Mouse (Mus musculus): ENCODE measurements around the gene Vldlr. TPM values are rescaled to one million over a fixed set of nuclear protein-coding genes. Genes with fewer than 3 reads are reported as not detected.

Gene Vldlr
- polyA plus RNA-seq, 1 experiment from 2014 or later: 21.7 TPM

DNA sequence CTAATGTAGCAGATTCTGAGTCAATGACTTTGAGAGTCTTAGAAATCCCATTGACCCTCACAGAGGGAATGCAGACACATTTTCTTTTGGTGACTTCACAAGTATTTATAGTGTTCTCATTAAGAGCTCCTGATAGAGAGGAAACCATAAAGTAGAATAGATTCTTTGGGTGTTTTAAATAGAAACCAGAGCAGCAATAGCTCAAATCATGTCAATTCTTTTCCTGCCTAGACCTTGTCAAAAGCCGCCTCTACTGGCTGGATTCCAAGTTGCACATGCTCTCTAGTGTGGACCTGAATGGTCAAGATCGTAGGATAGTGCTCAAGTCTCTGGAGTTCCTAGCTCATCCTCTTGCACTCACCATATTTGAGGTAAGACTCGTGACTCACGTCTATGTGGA, 27.2 kb downstream of the Vldlr start:
- Histone ChIP-seq H3K27me3 (replicated peaks) (no peaks in the 10 kb centered on the region), H3K4me1 (no peaks in the 10 kb centered on the region), H3K36me3 (peaks cover 86% of the 10 kb centered on the region), H3K4me3 (replicated peaks) (no peak overlapping the region), H3K9ac (replicated peaks) (no peak overlapping the region), H3K4me2 (no peak overlapping the region), H3K27ac (replicated peaks) (no peak overlapping the region), H3K9me3 (replicated peaks) (no peaks in the 10 kb centered on the region)
- 95% methylated on average over 4 of the region's 4 CpGs for WGBS
- no peak for ATAC-seq (ENCODE audit: low FRiP score)

DNA sequence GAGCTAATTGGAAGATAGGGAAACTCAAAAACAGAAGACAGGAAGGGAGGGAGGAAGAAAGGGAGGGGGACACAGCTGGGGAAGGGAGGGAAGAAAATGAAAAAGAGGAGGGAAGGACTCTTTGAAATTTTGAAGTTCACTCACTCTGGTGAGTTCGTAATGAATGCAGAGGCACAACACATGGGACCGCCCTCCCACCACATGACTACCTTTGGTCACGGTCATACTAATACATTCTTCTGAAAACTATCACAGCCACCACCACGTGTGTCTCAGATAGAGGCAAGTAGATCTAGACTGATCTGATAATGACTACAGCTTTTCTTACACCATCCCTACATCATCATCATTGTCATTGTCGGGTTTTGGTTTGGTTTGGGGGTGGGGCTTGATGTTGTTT, 38.5 kb downstream of the Vldlr start:
- Histone ChIP-seq H3K36me3 (peaks cover 12% of the 10 kb centered on the region), H3K9ac (replicated peaks) (no peak overlapping the region), H3K4me1 (no peaks in the 10 kb centered on the region), H3K4me3 (replicated peaks) (no peak overlapping the region), H3K27me3 (replicated peaks) (no peaks in the 10 kb centered on the region), H3K27ac (replicated peaks) (no peak overlapping the region), H3K9me3 (replicated peaks) (no peaks in the 10 kb centered on the region), H3K4me2 (no peak overlapping the region)
- no peak for ATAC-seq (ENCODE audit: low FRiP score)
- 91% methylated on average over 5 of the region's 5 CpGs for WGBS

DNA sequence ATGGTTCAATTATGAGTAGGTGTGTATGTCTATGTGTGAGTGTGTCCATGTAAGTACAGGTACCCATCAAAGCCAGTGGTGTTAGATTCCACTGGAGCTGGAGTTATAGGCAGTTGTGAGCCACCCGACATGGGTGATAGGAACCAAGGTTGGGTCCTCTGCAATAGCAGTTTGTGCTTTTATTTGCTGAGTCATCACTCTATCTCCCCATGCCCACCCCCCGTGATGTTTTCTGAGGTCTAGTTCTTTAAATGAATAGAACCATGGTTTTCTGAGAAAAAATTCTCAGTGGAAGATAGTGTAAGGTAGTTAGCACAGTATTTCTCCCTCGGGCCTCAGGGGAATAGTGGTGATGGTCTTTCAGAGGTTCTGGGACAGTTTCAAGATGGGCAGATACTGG, 39.4 kb downstream of the Vldlr start:
- 89% methylated on average over 3 of the region's 3 CpGs for WGBS
- ATAC-seq (ENCODE audit: low FRiP score): no peak

DNA sequence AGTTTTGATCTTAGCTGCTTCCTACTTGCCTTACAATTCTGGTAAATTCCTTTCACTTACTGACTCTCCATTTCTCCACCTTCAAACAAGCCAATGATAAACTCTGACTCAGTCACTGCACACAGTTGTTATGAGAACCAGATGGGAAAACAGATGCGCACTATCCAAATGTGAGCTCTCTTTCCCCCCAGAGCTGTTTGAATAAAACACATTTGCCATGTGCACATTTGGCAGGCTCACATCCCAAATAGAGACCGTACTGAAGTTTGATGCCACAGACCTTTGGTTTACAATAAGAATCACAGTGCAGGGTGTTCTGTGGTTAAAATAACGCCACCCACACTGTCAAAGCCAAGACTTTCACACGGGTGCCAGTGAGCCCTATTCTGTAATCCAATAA, 43.8 kb downstream of the Vldlr start:
- peak; percentile 69; the same call in 1 of the 2 replicates for ATAC-seq (ENCODE audit: low FRiP score)
- Histone ChIP-seq H3K27ac (replicated peaks) (no peak overlapping the region; the same call in 1 of the 2 replicates), H3K36me3 (no peaks in the 10 kb centered on the region), H3K27me3 (replicated peaks) (no peaks in the 10 kb centered on the region), H3K9me3 (replicated peaks) (no peaks in the 10 kb centered on the region), H3K4me1 (no peaks in the 10 kb centered on the region), H3K4me3 (replicated peaks) (no peak overlapping the region), H3K4me2 (no peak overlapping the region), H3K9ac (replicated peaks) (no peak overlapping the region)
- WGBS: 56% methylated on average over 4 of the region's 4 CpGs

More for the DNA sequence above, 39.4 kb downstream of the Vldlr start:
- Histone ChIP-seq H3K9ac (replicated peaks) (no peak overlapping the region), H3K4me1 (no peaks in the 10 kb centered on the region), H3K27me3 (replicated peaks) (no peaks in the 10 kb centered on the region), H3K27ac (replicated peaks) (no peak overlapping the region), H3K4me2 (no peak overlapping the region), H3K4me3 (replicated peaks) (no peak overlapping the region), H3K9me3 (replicated peaks) (no peaks in the 10 kb centered on the region), H3K36me3 (peaks cover 3% of the 10 kb centered on the region)

DNA sequence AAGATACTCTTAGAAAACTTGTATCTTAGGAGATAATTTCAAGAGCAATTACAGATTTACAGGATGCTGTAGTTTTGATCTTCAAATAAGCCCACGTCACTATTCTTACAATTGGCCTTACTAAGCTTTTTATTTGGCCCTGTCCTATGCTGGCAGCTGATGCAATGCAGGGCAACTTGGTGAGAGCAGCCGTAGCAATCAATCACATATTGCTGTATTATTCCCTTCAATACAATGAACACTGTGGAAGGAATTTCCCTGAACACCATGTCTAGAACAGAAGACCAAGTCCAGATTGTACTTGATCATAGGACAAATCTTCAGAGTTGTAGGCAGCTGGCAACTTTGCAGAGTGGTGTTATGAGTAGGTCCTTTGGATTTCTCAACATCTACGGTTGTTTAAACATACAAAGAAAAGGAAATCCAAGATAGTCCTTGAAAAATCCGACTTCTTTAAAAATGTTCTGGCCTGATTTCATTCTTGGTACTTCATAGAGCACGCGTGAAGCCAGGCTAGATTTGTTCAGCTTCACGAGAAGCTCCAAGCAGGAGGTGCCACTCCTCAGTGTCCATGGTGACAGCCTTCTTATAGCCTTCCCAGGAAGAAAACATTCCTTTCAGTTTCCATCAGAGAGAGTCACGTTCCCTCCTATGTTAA, 44.5 kb downstream of the Vldlr start:
- no peaks in the 10 kb centered on the region for H3K9me3 ChIP-seq (replicated peaks)
- H3K4me3 ChIP-seq (replicated peaks): no peak overlapping the region
- H3K4me1 ChIP-seq: no peaks in the 10 kb centered on the region
- H3K4me2 ChIP-seq: no peak overlapping the region
- H3K36me3 ChIP-seq: no peaks in the 10 kb centered on the region
- no peak for ATAC-seq (ENCODE audit: low FRiP score)
- H3K27me3 ChIP-seq (replicated peaks): no peaks in the 10 kb centered on the region
- H3K27ac ChIP-seq (replicated peaks): no peak overlapping the region
- no peak overlapping the region for H3K9ac ChIP-seq (replicated peaks)
- WGBS: 90% methylated on average over 8 of the region's 8 CpGs

DNA sequence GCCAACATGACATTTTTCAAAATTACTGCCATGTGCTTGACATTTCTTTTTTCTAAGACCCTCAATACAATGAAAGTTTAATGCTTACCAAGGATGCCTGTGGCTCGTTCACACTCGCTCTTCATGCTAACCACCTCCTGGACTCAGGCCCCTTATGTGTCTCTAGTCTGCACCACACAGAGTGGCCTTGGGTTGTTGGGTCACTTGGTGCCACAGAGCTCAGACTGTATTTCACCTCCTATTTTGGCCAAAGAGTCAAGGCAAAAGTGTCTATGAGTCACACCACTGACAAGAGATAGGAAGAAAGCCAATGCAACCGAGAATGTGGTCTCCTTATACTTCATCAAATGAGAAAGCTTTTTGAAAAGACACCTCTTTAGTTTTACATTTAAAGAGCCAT, 45.9 kb downstream of the Vldlr start:
- 86% methylated on average over 3 of the region's 3 CpGs for WGBS
- Histone ChIP-seq H3K4me1 (no peaks in the 10 kb centered on the region), H3K4me2 (no peak overlapping the region), H3K36me3 (no peaks in the 10 kb centered on the region), H3K27me3 (replicated peaks) (no peaks in the 10 kb centered on the region), H3K9ac (replicated peaks) (no peak overlapping the region), H3K4me3 (replicated peaks) (no peak overlapping the region), H3K27ac (replicated peaks) (no peak overlapping the region), H3K9me3 (replicated peaks) (no peaks in the 10 kb centered on the region)
- ATAC-seq (ENCODE audit: low FRiP score): no peak

DNA sequence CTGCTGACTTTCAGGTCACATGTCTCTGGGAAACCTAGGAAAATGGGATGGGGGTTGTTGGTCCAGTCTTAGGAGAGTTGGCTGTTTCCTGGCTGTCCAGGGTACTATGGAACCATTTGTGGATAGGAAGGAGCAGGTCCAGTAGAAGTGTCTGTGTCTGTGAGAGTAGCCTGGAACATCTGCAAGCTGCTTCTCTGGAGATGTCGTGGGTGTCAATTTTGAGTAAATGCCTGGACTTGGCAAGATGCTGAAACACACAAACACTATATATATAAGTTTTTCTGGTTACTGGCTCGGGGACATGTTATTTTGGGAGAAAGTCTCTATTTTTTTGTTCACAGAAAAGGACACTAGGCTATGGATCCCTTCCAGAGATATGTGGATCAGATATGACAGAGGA, 57.1 kb downstream of the Vldlr start:
- no peaks in the 10 kb centered on the region for H3K27me3 ChIP-seq (replicated peaks)
- H3K4me2 ChIP-seq: no peak overlapping the region
- no peak for ATAC-seq (ENCODE audit: low FRiP score)
- no peaks in the 10 kb centered on the region for H3K9me3 ChIP-seq (replicated peaks)
- no peak overlapping the region for H3K27ac ChIP-seq (replicated peaks)
- 79% methylated on average over 2 of the region's 2 CpGs for WGBS
- no peaks in the 10 kb centered on the region for H3K4me1 ChIP-seq
- no peak overlapping the region for H3K4me3 ChIP-seq (replicated peaks)
- H3K9ac ChIP-seq (replicated peaks): no peak overlapping the region
- H3K36me3 ChIP-seq: no peaks in the 10 kb centered on the region

DNA sequence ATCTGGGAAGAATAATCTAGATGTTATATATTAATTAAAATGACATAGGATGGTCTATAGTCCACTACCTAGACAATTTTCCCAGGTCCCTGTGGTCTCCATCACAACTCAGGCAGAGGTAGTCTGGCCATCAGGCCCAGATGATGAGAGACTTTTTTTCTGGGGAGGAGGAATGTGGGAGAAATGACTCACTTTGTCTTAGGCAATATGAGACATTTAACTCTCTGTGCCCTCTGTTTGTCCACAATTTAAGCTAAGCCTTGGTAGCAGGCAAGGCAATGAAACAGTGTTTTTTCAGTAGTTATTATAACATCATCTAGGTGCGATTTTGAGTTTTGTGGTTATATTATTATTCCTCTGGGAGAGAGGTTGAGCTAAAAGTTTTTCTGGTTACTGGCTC, 58.1 kb downstream of the Vldlr start:
- Histone ChIP-seq H3K27me3 (replicated peaks) (no peaks in the 10 kb centered on the region), H3K4me2 (no peak overlapping the region)

DNA sequence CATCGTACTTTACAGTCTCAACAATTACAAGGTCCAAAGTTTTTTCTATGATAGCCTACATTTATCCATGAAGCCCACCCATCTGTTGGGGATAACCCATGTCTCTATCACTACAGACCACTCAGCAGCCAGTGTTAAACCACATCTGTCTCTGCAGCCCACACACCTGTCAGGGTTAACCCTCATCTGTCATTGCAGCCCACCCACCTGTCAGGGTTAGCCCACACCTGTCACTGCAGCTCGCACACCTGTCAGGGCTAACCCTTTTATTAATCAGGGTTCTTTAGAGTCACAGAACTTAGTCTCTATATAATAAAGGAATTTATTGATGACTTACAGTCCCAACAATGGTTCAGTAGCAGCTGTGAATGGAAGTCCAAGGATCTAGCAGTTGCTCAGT, 62.9 kb downstream of the Vldlr start:
- Histone ChIP-seq H3K27me3 (replicated peaks) (no peaks in the 10 kb centered on the region), H3K9me3 (replicated peaks) (no peaks in the 10 kb centered on the region), H3K27ac (replicated peaks) (no peak overlapping the region), H3K36me3 (no peaks in the 10 kb centered on the region), H3K4me3 (replicated peaks) (no peak overlapping the region), H3K4me1 (no peaks in the 10 kb centered on the region), H3K4me2 (no peak overlapping the region), H3K9ac (replicated peaks) (no peak overlapping the region)
- 93% methylated on average over 2 of the region's 2 CpGs for WGBS
- ATAC-seq (ENCODE audit: low FRiP score): no peak

More for the DNA sequence above, 58.1 kb downstream of the Vldlr start:
- no peak for ATAC-seq (ENCODE audit: low FRiP score)
- H3K4me1 ChIP-seq: no peaks in the 10 kb centered on the region
- H3K27ac ChIP-seq (replicated peaks): no peak overlapping the region
- 96% methylated on average over 1 of the region's 1 CpGs for WGBS
- H3K9me3 ChIP-seq (replicated peaks): no peaks in the 10 kb centered on the region
- no peak overlapping the region for H3K9ac ChIP-seq (replicated peaks)
- H3K4me3 ChIP-seq (replicated peaks): no peak overlapping the region
- no peaks in the 10 kb centered on the region for H3K36me3 ChIP-seq

Other genes starting within 250 kb of the Vldlr start
- gene Kcnv2, start 106.1 kb downstream of the Vldlr start, polyA plus RNA-seq (2015; fragmentation: Nextera tagmentation; extraction: Ambion mirVana): not detected in 2 replicates
- gene Pum3, start 213.3 kb downstream of the Vldlr start, polyA plus RNA-seq (2015; fragmentation: Nextera tagmentation; extraction: Ambion mirVana): 50.7 and 53.5 TPM in 2 replicates

All from neural tube, embryonic 15.5 days (tissue).